Mouse (Mus musculus): ENCODE data around the gene Litaf. TPM values are rescaled to one million over a fixed set of nuclear protein-coding genes. Genes with fewer than 3 reads are reported as not detected.

Gene Litaf
- total and polyA plus RNA-seq, 3 experiments = 25.7 to 50.1 TPM; not detected in 1

GRCm38 (mm10) chr16:11051134-11051533 is 14.8 kb downstream of the Litaf start:
- DNase-seq (ENCODE audit: low read depth, low spot score) = no peak
- TF ChIP-seq POLR2A (IDR thresholded peaks at IDR 0.05; ENCODE audit: control insufficient read depth in 1 of 2, insufficient read depth in 1 of 2, low read depth in 1 of 2, low read length in 2 of 2, poor library complexity in 1 of 2) = no peak
- no peak for TF ChIP-seq TCF12 (IDR thresholded peaks at IDR 0.05; ENCODE audit: low read depth, low read length)
- no peak for TF ChIP-seq CHD2 (IDR thresholded peaks at IDR 0.05; ENCODE audit: low read length)
- TF ChIP-seq MAX (IDR thresholded peaks at IDR 0.05; ENCODE audit: low read length) = no peak
- no peak for TF ChIP-seq MYC (IDR thresholded peaks at IDR 0.05; ENCODE audit: low read depth, low read length)
- TF ChIP-seq RCOR1 (IDR thresholded peaks at IDR 0.05; ENCODE audit: low read depth, low read length) = no peak
- TF ChIP-seq KAT2A (conservative IDR thresholded peaks at IDR 0.05; ENCODE audit: low read depth, low read length) = no peak
- TF ChIP-seq MXI1 (IDR thresholded peaks at IDR 0.05; ENCODE audit: low read depth, low read length) = no peak
- no peak for TF ChIP-seq EP300 (IDR thresholded peaks at IDR 0.05; ENCODE audit: low read depth in 1 of 2, low read length in 2 of 2)
- no peak for TF ChIP-seq POLR2AphosphoS2 (IDR thresholded peaks at IDR 0.05; ENCODE audit: low read length)
- no peak for TF ChIP-seq MYB (IDR thresholded peaks at IDR 0.05; ENCODE audit: low read depth, low read length)
- no peak for TF ChIP-seq MAFK (IDR thresholded peaks at IDR 0.05; ENCODE audit: borderline replicate concordance, low read depth, low read length)
- TF ChIP-seq GATA1 (IDR thresholded peaks at IDR 0.05; ENCODE audit: low read depth, low read length) = no peak
- no peak for TF ChIP-seq ELF1 (IDR thresholded peaks at IDR 0.05; ENCODE audit: low read depth, low read length)
- TF ChIP-seq ZKSCAN1 (IDR thresholded peaks at IDR 0.05; ENCODE audit: low read depth, low read length) = no peak
- no peak for TF ChIP-seq USF1 (IDR thresholded peaks at IDR 0.05; ENCODE audit: low read depth, low read length)
- Histone ChIP-seq H3K27me3 (ENCODE audit: control insufficient read depth in 1 of 2, insufficient read depth in 2 of 2, low read length in 2 of 2) (peaks cover 0 to 8% of the 10 kb centered on the region in 2 experiments; a peak in 3 of 4 replicates), H3K9me3 (replicated peaks; ENCODE audit: insufficient read depth, low read length) (no peaks in the 10 kb centered on the region), H3K36me3 (ENCODE audit: control insufficient read depth in 1 of 2, insufficient read depth in 2 of 2, low read length in 2 of 2) (no peaks in the 10 kb centered on the region), H3K9ac (ENCODE audit: control insufficient read depth, low read depth, low read length, poor library complexity, severe bottlenecking) (no peak overlapping the region), H3K4me1 (ENCODE audit: control insufficient read depth in 1 of 2, insufficient read depth in 2 of 2, low read length in 2 of 2) (no peaks in the 10 kb centered on the region), H3K79me2 (ENCODE audit: control insufficient read depth, insufficient read depth, low read length, poor library complexity) (no peaks in the 10 kb centered on the region), H3K27ac (ENCODE audit: control insufficient read depth, low read depth, low read length) (no peak overlapping the region), H3K4me3 (ENCODE audit: control insufficient read depth in 1 of 2, insufficient read depth in 1 of 2, low read depth in 2 of 2, low read length in 2 of 2) (no peak overlapping the region)

- H3K9ac ChIP-seq (ENCODE audit: control insufficient read depth, low read depth, low read length, poor library complexity, severe bottlenecking) = no peak overlapping the region
- H3K36me3 ChIP-seq (ENCODE audit: control insufficient read depth in 1 of 2, insufficient read depth in 2 of 2, low read length in 2 of 2) = no peaks in the 10 kb centered on the region
- peaks cover 0 to 8% of the 10 kb centered on the region in 2 experiments; a peak in 3 of 4 replicates for H3K27me3 ChIP-seq (ENCODE audit: control insufficient read depth in 1 of 2, insufficient read depth in 2 of 2, low read length in 2 of 2)
- no peak overlapping the region for H3K4me3 ChIP-seq (ENCODE audit: control insufficient read depth in 1 of 2, insufficient read depth in 1 of 2, low read depth in 2 of 2, low read length in 2 of 2)
- no peak for DNase-seq (ENCODE audit: low read depth, low spot score)
- no peaks in the 10 kb centered on the region for H3K79me2 ChIP-seq (ENCODE audit: control insufficient read depth, insufficient read depth, low read length, poor library complexity)
- H3K9me3 ChIP-seq (replicated peaks; ENCODE audit: insufficient read depth, low read length) = no peaks in the 10 kb centered on the region
- TF ChIP-seq POLR2A (IDR thresholded peaks at IDR 0.05; ENCODE audit: control insufficient read depth in 1 of 2, insufficient read depth in 1 of 2, low read depth in 1 of 2, low read length in 2 of 2, poor library complexity in 1 of 2) = no peak
- no peak for TF ChIP-seq MAZ (IDR thresholded peaks at IDR 0.05; ENCODE audit: low read depth, low read length)
- no peak for TF ChIP-seq USF1 (IDR thresholded peaks at IDR 0.05; ENCODE audit: low read depth, low read length)
- TF ChIP-seq MAFK (IDR thresholded peaks at IDR 0.05; ENCODE audit: borderline replicate concordance, low read depth, low read length) = no peak
- no peak for TF ChIP-seq ZMIZ1 (IDR thresholded peaks at IDR 0.05; ENCODE audit: low read depth, low read length)
- no peak for TF ChIP-seq GABPA (IDR thresholded peaks at IDR 0.05; ENCODE audit: low read depth, low read length)
- TF ChIP-seq BHLHE40 (IDR thresholded peaks at IDR 0.05; ENCODE audit: borderline replicate concordance, low read depth, low read length) = no peak
- no peak for TF ChIP-seq MYB (IDR thresholded peaks at IDR 0.05; ENCODE audit: low read depth, low read length)
- no peak for TF ChIP-seq SMC3 (IDR thresholded peaks at IDR 0.05; ENCODE audit: low read depth, low read length)
- TF ChIP-seq UBTF (IDR thresholded peaks at IDR 0.05; ENCODE audit: borderline replicate concordance, insufficient read depth, low read depth, low read length) = no peak
- no peak for TF ChIP-seq EP300 (IDR thresholded peaks at IDR 0.05; ENCODE audit: low read depth in 1 of 2, low read length in 2 of 2)
- no peak for TF ChIP-seq ZKSCAN1 (IDR thresholded peaks at IDR 0.05; ENCODE audit: low read depth, low read length)
- TF ChIP-seq TCF12 (IDR thresholded peaks at IDR 0.05; ENCODE audit: low read depth, low read length) = no peak
- no peak for TF ChIP-seq POLR2AphosphoS5 (IDR thresholded peaks at IDR 0.05; ENCODE audit: borderline replicate concordance, low read depth, low read length)
- no peak for TF ChIP-seq MAX (IDR thresholded peaks at IDR 0.05; ENCODE audit: low read length)
- H3K4me1 ChIP-seq (ENCODE audit: control insufficient read depth in 1 of 2, insufficient read depth in 2 of 2, low read length in 2 of 2) = no peaks in the 10 kb centered on the region
- no peak overlapping the region for H3K27ac ChIP-seq (ENCODE audit: control insufficient read depth, low read depth, low read length)
Measured at GRCm38 (mm10) chr16:11050226-11050625, 15.7 kb downstream of the Litaf start.

Measured in MEL (cell line).